Mouse (Mus musculus): ENCODE results near the gene Epn3. TPM values are rescaled to one million over a fixed set of nuclear protein-coding genes. Genes with fewer than 3 reads are reported as not detected.

Gene Epn3
- polyA plus RNA-seq (2016; fragmentation: Nextera tagmentation; extraction: Ambion mirVana), result 14.4 and 14.5 TPM in 2 replicates

DNA sequence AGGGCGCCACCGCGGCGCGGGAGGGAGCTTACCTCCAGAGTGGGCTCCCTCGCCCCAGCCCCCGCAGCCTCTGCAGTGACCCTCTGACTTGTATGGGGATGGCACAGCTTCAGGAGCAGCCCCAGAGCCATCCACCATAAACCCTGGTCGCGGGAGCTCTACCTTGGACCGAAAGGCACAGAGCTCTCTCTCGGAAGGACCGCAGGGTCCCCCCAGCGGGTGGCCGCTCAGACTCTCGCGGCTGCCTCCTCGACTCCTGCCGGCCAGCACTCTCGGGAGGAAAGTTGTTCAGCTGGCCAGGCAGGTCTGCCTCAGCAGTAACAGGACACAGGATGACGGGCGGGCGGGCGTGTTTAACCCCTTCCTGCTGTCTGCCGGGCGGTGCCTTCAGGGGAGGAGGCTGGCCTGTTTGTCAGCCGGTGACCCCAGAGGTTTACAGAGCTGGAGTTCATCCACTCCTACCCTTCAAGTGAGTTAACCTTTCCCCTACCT, at the start of gene Epn3:
TSS of gene Epn3 (minus strand) at position 314 of the 492 bp plus-strand sequence.
- peak; percentile 46 for ATAC-seq (ENCODE audit: insufficient number of reproducible peaks, low FRiP score)
- under 1% methylated on average over 26 of the region's 26 CpGs for WGBS
- Histone ChIP-seq H3K27me3 (replicated peaks) (0 out of 2 replicates have a peak, but pooled peaks cover 14% of the 10 kb centered on the region), H3K27ac (ENCODE audit: poor library complexity, severe bottlenecking) (peak within 1 kb of the TSS; percentile 90), H3K9ac (peak within 1 kb of the TSS; percentile 73), H3K4me2 (peak within 1 kb of the TSS; percentile 78), H3K36me3 (peaks cover 8% of the 10 kb centered on the region), H3K9me3 (replicated peaks) (no peaks in the 10 kb centered on the region), H3K4me3 (peak within 1 kb of the TSS; percentile 54), H3K4me1 (replicated peaks) (peaks cover 48% of the 10 kb centered on the region)

DNA sequence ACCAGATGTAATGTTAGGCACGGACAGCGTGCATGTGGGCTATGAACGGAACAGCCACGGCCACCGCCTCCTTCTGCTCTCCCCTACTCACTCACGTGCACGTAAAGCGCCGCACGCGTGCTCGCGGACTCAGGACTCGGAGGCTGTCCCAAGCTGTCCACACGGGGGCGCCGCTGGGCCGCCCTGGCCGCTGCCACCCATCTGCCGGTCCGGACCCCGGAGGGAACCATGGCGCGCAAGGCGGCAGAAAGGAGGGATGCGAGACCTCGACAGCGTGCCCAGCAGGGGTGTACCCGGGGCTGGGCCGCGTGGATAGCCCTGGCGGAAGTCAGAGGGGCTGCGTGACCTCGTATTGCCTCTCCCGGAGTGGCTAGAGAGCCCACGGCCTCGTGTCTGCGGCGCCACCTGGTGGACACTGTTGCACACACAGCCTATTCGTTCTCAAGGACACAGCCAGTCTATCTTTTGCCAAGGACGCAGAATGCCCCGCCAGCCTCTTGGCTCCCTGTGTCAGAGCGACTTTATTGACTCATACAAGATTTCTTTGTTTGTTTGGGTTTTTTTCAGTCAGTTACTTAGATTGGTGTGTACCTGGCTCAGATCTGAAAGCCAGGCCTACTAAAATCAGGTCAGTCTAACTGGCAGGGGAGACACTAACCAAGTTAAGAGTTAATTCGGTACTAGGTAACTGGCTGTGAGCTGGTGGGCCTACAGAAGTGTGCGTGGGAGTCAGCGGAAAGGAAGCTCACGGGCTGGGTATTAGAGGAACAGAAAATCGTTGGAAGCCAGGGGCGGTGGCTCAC, 49.3 kb upstream of the Epn3 start, which contains the start of gene Rsad1:
TSS of gene Rsad1 (minus strand) at position 368 of the 803 bp plus-strand sequence.
- ATAC-seq (ENCODE audit: insufficient number of reproducible peaks, low FRiP score), result peak; percentile 82
- 4% methylated on average over 48 of the region's 49 CpGs for WGBS
- Histone ChIP-seq H3K4me2 (peak within 1 kb of the TSS; percentile 90), H3K36me3 (peaks cover 3% of the 10 kb centered on the region), H3K4me3 (peak within 1 kb of the TSS; percentile 62), H3K9me3 (replicated peaks) (0 out of 2 replicates have a peak, but pooled peaks cover 3% of the 10 kb centered on the region), H3K27me3 (replicated peaks) (no peaks in the 10 kb centered on the region), H3K4me1 (replicated peaks) (peaks cover 20% of the 10 kb centered on the region), H3K27ac (ENCODE audit: poor library complexity, severe bottlenecking) (peak within 1 kb of the TSS; percentile 75), H3K9ac (peak within 1 kb of the TSS; percentile 75)

- Histone ChIP-seq H3K4me3 (peak overlapping the region; percentile 62), H3K4me1 (replicated peaks) (peaks cover 20% of the 10 kb centered on the region), H3K9me3 (replicated peaks) (0 out of 2 replicates have a peak, but pooled peaks cover 3% of the 10 kb centered on the region), H3K27ac (ENCODE audit: poor library complexity, severe bottlenecking) (no peak overlapping the region), H3K9ac (peak overlapping the region; percentile 75), H3K27me3 (replicated peaks) (no peaks in the 10 kb centered on the region), H3K36me3 (peaks cover 5% of the 10 kb centered on the region), H3K4me2 (peak overlapping the region; percentile 90)
- 12% methylated on average over 24 of the region's 24 CpGs for WGBS
- no peak; the same call in 1 of the 2 replicates for ATAC-seq (ENCODE audit: insufficient number of reproducible peaks, low FRiP score)
Observed at GRCm38 (mm10) chr11:94548041-94548784, 48.4 kb upstream of the Epn3 start.

DNA sequence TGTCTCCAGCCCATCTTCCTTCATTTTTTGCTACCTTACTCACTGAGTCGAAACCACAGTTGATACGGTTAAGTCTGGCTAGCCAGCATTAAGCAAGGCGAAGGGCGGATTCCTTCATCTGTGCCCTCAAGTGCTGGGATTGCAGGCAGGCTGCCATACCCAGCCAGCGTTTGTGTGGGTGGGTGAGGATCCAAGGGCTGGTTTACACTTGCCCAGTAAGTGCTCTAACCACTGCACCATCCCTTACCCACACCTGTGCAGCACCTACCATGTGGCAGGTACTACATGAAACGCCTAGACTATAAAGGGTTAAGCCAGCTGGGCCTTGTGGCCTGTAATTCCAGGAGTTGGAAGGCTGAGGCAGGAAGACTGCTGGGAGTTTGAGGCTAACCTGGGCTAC, 47.5 kb upstream of the Epn3 start:
- ATAC-seq (ENCODE audit: insufficient number of reproducible peaks, low FRiP score), result no peak
- Histone ChIP-seq H3K4me2 (no peak overlapping the region), H3K36me3 (peaks cover 11% of the 10 kb centered on the region), H3K9me3 (replicated peaks) (0 out of 2 replicates have a peak, but pooled peaks cover 3% of the 10 kb centered on the region), H3K4me1 (replicated peaks) (peaks cover 20% of the 10 kb centered on the region), H3K4me3 (no peak overlapping the region), H3K9ac (no peak overlapping the region), H3K27ac (ENCODE audit: poor library complexity, severe bottlenecking) (no peak overlapping the region), H3K27me3 (replicated peaks) (no peaks in the 10 kb centered on the region)
- 93% methylated on average over 6 of the region's 6 CpGs for WGBS

DNA sequence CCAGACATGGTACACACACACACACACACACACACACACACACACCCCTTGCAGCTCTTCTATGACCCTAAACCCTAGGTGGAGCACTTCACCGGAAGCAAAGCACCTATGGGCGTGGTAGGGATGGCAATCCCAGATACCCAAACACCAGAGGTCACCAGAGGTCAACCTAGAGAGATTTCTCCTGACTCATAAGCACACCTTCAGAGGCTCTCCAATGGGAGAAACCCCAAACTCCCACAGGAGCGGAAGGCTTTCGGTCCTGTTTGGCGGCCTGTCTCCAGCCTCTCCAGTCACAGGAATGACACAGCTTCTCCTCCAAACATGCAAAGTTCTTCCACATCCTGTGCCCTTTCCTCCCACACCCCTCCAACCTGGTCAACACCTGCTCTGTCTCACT, 46.6 kb upstream of the Epn3 start:
- Histone ChIP-seq H3K9me3 (replicated peaks) (0 out of 2 replicates have a peak, but pooled peaks cover 2% of the 10 kb centered on the region), H3K27ac (ENCODE audit: poor library complexity, severe bottlenecking) (no peak overlapping the region), H3K27me3 (replicated peaks) (no peaks in the 10 kb centered on the region), H3K4me2 (no peak overlapping the region), H3K36me3 (peaks cover 8% of the 10 kb centered on the region), H3K4me1 (replicated peaks) (peaks cover 20% of the 10 kb centered on the region), H3K4me3 (no peak overlapping the region), H3K9ac (no peak overlapping the region)
- WGBS, result 89% methylated on average over 5 of the region's 5 CpGs
- ATAC-seq (ENCODE audit: insufficient number of reproducible peaks, low FRiP score), result no peak

DNA sequence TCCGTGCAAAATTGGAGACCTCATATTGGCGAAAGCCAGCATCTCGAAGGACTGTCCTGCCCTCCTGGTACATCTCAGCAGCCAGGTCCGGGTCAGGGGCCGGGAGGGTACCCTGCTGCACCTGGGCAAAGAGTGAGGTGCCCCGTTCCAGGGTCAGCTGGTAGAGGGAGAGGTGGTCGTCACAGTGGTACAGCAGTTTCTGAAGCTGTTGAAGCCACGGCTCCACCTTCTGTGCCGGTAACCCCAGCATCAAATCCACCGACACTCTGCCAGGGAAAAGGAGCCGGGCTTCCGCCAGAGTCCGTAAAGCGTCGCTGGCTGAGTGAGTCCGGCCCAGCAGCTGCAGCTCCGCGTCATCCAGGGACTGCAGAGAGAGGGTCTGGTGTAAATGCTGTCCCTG, 44.6 kb upstream of the Epn3 start:
- Histone ChIP-seq H3K4me2 (peak overlapping the region; percentile 60), H3K4me3 (0 out of 2 replicates have a peak overlapping the region, but pooled peaks have one; percentile 9), H3K27ac (ENCODE audit: poor library complexity, severe bottlenecking) (no peak overlapping the region), H3K9me3 (replicated peaks) (no peaks in the 10 kb centered on the region), H3K27me3 (replicated peaks) (no peaks in the 10 kb centered on the region), H3K4me1 (replicated peaks) (peaks cover 18% of the 10 kb centered on the region), H3K9ac (peak overlapping the region; percentile 43; the same call in 1 of the 2 replicates), H3K36me3 (peaks cover 8% of the 10 kb centered on the region)
- WGBS, result 50% methylated on average over 18 of the region's 18 CpGs
- no peak for ATAC-seq (ENCODE audit: insufficient number of reproducible peaks, low FRiP score)

GRCm38 (mm10) chr11:94543932-94544331, 44.2 kb upstream of the Epn3 start:
- peaks cover 16% of the 10 kb centered on the region for H3K4me1 ChIP-seq (replicated peaks)
- no peaks in the 10 kb centered on the region for H3K9me3 ChIP-seq (replicated peaks)
- peak overlapping the region; percentile 60 for H3K4me2 ChIP-seq
- H3K4me3 ChIP-seq, result 0 out of 2 replicates have a peak overlapping the region, but pooled peaks have one; percentile 9
- no peak for ATAC-seq (ENCODE audit: insufficient number of reproducible peaks, low FRiP score)
- no peak overlapping the region for H3K27ac ChIP-seq (ENCODE audit: poor library complexity, severe bottlenecking)
- no peaks in the 10 kb centered on the region for H3K27me3 ChIP-seq (replicated peaks)
- no peak overlapping the region for H3K9ac ChIP-seq
- WGBS, result 34% methylated on average over 9 of the region's 9 CpGs
- peaks cover 8% of the 10 kb centered on the region for H3K36me3 ChIP-seq

DNA sequence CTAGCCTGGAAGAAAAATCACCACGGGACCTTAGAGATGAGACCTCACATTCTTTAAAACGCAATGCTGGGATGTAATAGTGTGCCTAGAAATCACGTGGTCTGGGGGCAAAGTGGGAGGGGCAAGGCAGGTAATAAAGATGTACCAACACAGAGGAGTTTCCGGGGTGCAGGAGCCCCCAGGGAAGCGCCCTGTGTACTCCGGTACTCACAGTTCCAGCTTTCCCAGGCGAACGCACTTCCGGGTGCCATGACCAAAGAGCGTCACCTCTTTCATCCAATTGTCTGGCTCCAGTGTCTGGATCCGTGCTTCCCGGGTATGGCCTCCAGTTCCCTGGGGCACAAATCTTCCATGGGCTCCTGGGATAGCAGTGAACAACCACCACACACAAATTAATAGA, 43.6 kb upstream of the Epn3 start:
- no peaks in the 10 kb centered on the region for H3K9me3 ChIP-seq (replicated peaks)
- no peak overlapping the region for H3K9ac ChIP-seq
- H3K36me3 ChIP-seq, result peaks cover 8% of the 10 kb centered on the region
- 87% methylated on average over 12 of the region's 12 CpGs for WGBS
- no peaks in the 10 kb centered on the region for H3K27me3 ChIP-seq (replicated peaks)
- H3K4me3 ChIP-seq, result no peak overlapping the region
- no peak for ATAC-seq (ENCODE audit: insufficient number of reproducible peaks, low FRiP score)
- peaks cover 14% of the 10 kb centered on the region for H3K4me1 ChIP-seq (replicated peaks)
- H3K27ac ChIP-seq (ENCODE audit: poor library complexity, severe bottlenecking), result no peak overlapping the region
- no peak overlapping the region for H3K4me2 ChIP-seq

DNA sequence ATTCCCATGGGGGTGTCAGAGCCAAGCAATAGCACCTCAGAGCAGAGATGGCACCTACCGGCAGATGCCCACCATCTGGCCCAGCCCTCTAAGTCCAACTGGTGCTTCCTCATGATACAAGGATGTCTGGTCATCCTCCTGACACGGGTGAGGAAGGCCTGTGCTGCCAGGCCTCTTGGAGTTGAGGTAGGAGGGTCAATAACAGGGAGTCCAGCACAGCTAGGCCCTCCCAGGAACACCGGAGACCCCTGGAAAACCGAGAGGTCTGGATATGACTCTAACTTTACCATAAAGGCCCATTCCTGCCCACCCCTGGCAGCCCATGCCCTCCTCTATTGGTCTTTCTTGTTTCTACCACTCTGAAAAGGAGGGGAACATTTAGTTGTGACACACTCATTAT, 42.6 kb upstream of the Epn3 start:
- H3K27ac ChIP-seq (ENCODE audit: poor library complexity, severe bottlenecking), result no peak overlapping the region
- H3K9ac ChIP-seq, result no peak overlapping the region
- H3K4me3 ChIP-seq, result no peak overlapping the region
- WGBS, result 84% methylated on average over 4 of the region's 4 CpGs
- H3K9me3 ChIP-seq (replicated peaks), result no peaks in the 10 kb centered on the region
- H3K27me3 ChIP-seq (replicated peaks), result no peaks in the 10 kb centered on the region
- peaks cover 9% of the 10 kb centered on the region for H3K4me1 ChIP-seq (replicated peaks)
- H3K36me3 ChIP-seq, result peaks cover 8% of the 10 kb centered on the region
- ATAC-seq (ENCODE audit: insufficient number of reproducible peaks, low FRiP score), result no peak
- H3K4me2 ChIP-seq, result no peak overlapping the region

GRCm38 (mm10) chr11:94539761-94540160, 40.0 kb upstream of the Epn3 start:
- no peak overlapping the region for H3K9ac ChIP-seq
- peaks cover 8% of the 10 kb centered on the region for H3K36me3 ChIP-seq
- 74% methylated on average over 7 of the region's 7 CpGs for WGBS
- peaks cover 7% of the 10 kb centered on the region for H3K4me1 ChIP-seq (replicated peaks)
- no peak overlapping the region for H3K4me2 ChIP-seq
- H3K4me3 ChIP-seq, result no peak overlapping the region
- H3K9me3 ChIP-seq (replicated peaks), result 0 out of 2 replicates have a peak, but pooled peaks cover under 1% of the 10 kb centered on the region
- H3K27me3 ChIP-seq (replicated peaks), result no peaks in the 10 kb centered on the region
- H3K27ac ChIP-seq (ENCODE audit: poor library complexity, severe bottlenecking), result no peak overlapping the region
- ATAC-seq (ENCODE audit: insufficient number of reproducible peaks, low FRiP score), result no peak
